Mouse (Mus musculus): Measurements from ENCODE around the gene Commd7.

The Commd7 gene

DNA sequence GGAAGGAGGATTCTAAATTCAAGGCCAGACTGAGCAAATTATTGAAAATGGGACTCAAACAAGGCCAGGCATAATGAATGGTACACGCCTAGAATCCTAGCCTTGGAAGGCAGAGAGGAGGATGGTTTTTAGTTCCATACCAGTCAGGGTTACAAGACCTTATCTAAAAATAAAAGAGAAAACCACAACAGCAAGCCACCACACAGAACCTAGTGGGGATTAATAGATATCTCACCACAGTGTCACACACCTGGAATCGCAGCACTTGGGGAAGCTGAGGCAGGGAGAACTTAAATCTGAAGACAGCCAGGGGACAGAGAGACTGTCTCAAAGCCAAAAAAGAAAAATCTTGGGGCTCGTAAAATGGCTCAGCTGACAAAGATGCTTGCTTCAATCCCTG is 1.6 kb downstream of the Commd7 start:
- no peak for DNase-seq (ENCODE audit: extremely low read depth, insufficient read length, low spot score)

DNA sequence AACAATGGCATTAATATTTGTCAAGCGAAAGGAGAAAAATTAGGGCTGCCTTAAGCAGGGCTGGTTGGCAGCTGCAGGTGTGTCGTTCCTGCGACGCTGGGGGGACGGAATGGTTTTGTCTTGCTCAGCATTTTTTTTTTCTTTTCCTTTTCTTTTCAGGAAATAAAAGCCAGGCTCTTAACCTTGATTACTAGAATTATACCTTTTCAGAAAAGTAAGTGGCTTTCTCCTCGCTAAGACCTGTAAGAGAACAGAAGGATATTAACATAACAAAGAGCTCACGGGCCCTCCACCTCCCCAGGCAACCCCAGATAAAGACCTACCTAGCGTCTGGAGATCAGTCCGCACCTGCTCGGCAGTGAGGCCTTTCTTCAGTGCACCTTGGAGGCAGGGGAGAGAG is 10.1 kb downstream of the Commd7 start:
- no peak for DNase-seq (ENCODE audit: extremely low read depth, insufficient read length, low spot score)

DNA sequence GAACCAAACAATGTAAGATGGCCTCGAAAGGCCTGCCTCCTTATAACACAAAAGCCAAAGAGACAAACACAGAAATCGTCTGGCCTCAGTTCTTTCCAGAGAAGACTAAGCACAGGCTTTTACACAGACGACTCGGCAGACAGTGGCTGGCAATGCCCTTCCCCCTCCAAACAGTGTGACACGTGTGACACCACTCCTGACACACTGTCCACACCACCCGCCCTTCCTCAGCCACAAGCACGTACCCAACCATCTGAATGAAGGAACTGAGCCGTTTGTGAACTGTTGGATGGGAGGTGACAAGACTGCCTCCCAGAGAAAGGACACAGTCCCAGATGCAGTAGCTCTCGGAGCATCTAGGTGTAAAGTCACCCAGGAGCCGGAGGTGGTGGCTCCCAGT is 13.7 kb downstream of the Commd7 start:
- DNase-seq (ENCODE audit: extremely low read depth, insufficient read length, low spot score): no peak

DNA sequence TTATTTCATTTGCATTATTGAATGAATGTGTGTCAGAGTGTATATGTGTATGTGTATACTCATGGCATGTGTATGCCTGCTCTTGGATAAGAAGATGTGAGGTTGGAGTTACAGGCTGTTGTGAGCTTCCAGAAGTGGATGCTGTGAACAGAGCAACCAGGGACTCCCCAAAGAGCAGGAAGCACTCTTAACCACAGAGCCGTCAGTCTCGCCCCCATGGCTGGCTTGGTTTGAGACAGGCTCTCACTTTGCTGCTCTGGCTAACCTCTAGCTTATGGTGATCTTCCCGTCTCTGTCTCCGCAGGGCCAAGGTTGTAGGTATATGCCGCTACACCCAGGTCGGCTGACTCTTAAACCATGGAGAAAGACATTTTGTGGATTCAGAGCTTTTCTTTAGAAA is 14.1 kb downstream of the Commd7 start:
- no peak for DNase-seq (ENCODE audit: extremely low read depth, insufficient read length, low spot score)

DNA sequence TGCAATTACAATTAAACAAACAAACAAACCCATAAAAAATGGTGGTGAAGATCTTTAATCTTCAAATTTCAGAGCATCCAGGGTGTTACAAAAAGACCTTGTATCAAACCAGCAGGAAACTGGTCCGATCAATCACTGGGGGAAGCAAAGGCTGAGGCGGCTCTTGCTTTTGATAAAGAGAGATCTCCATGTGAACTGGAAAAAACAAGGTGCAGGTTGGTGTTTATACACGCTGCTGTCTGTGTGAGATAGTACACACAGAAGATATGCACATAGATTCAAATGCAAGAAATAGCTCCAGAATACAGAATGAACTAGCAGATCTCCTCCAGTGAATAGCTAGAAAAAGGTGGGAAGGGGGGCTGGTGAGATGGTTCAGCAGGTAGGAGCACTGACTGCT is 15.7 kb downstream of the Commd7 start:
- DNase-seq (ENCODE audit: extremely low read depth, insufficient read length, low spot score): no peak

DNA sequence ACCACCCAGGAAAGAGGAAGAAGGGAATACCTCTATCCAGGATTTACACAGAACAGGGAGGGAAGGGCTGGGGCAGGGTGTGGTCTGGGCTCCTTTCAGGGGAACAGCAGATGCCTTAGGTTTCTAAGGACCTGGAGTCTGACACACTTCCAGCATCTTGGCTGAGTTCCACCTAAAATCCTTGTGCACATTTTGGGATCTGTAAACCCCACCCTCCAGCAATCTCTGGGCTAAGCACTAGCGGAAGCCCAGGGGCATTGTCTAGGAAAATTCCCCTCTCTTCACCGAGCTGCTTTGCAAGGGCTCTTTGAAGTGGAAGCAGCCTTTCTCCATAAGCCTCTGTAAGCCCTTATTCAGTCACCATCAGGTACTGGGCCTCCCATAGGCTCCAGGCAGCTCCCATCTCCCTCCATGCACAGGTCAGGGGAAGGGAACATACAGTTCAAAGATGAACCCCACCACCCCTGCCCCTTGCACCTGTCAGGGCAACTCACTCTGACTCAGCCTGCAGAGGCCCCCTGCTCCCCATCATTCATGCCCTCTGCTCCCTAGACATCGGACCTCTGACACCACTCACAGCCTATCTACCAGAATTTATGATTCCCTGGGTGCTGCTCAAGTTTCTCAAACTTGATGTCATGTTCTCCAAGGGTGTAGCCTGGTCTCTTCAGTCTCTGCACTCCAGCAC is 19.8 kb downstream of the Commd7 start:
- no peak for DNase-seq (ENCODE audit: extremely low read depth, insufficient read length, low spot score)

DNA sequence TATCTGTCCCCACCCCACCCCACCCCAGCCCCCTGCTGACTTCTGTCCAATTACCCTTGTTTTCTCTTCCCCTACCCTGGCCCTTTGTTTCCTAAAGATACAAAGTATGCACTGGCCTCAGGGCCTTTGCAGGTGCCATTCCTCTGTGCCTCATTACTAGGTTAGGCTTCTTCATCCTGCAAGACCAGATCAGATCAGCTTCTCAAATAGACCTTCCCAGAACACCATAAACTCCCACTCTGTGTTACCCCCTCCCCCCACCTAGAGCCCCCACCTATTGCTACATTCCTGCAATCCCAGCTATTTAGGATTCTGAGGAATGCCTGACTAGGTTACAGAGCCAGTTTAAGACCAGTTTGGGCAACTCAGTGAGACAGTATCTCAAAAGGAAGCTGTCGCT is 20.8 kb downstream of the Commd7 start:
- no peak for DNase-seq (ENCODE audit: extremely low read depth, insufficient read length, low spot score)

DNA sequence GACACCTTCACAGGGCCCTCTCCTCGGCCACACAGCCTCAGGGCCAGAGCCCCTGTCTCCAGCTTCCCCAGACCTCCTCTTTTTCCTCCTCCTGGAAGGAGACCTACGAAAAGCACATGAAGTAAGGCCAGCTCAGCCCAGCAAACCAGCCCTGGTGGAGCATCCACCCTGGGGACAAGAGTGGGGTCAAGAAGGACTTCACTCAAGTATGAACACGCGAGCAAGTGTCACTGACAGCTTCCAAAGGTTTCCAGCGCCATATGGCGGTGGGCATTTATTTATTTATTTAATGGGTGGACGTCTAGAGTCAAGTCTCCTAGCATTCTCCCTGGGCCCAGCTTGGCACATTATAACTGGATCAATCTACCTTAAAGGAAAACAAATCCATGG is 21.3 kb downstream of the Commd7 start:
- no peak for DNase-seq (ENCODE audit: extremely low read depth, insufficient read length, low spot score)

DNA sequence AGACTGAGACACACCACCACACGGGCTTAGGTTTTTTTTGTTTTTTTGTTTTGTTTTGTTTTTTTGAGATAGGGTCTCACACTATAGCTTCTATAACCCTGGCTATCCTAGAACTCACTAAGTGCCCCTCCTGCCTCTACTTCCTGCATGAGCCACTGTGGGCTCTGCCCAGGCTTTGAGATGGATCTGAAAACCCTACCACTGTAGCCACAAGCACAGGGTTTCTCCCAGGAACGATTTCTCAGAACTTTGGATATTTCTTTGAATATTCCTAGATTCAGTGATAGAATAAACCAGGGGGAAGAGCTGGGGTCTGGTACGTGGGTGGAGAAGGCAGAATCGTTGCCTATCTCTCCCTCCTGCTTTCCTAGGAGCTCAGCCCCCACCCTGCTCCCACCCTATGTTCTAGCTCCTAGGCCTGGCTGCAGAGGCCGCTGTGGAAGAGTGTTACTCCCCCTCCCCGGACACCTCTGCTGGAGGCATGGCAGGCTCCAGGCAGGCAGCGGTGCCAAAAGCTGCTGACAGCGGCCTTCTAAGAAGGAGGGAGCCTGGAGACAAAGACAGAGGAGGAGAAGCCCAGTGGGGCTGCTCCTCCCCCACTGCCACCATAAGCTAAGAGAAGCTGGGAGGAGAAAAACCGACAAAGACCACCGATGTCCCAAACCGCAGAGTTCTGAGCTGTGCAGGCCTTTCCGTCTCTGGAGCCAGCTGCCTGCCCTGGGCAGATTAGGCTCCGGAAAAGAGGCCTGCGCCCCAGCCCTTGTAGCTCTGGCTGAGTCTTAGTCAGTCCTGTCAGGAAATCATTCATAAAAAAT is 21.9 kb downstream of the Commd7 start:
- no peak for DNase-seq (ENCODE audit: extremely low read depth, insufficient read length, low spot score)

DNA sequence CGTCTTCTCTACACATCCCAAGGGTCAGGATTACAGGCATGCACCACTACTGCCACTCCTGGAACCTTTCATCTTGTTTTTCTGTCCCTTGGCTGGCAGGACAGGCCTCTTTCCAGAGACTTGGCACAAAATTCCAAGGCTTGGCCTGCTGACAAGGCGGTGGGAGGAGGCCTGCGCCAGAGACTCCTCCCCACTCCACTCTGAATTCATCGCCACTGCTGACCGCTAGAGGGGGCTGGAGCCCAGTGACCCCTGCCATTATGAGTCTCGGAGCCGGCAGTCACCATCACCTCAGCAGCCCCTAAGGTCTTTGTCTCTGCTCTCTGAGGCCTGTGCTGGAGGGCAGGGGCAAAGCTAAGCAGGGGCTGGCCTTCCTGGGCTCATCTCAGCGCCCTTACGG is 23.0 kb downstream of the Commd7 start:
- DNase-seq (ENCODE audit: extremely low read depth, insufficient read length, low spot score): peak; percentile 77

DNA sequence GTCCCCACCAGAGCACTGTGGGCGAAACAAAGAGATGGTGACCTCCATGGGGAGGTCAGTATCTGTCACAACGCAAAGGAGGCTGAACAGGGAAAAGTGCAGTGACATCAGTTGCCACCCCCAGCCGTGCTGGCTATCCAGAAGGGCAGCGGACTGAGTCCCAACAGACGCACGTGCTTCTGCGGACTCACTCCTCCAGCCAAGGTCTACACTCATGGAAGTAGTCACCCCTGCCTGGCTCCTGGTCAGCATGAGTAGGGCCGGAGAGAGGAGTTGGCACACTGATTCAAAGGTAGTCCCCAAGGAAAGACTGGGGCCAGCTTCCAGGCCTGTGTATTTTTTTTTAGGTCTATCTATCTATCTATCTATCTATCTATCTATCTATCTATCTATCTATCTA is 23.5 kb downstream of the Commd7 start:
- DNase-seq (ENCODE audit: extremely low read depth, insufficient read length, low spot score): no peak

DNA sequence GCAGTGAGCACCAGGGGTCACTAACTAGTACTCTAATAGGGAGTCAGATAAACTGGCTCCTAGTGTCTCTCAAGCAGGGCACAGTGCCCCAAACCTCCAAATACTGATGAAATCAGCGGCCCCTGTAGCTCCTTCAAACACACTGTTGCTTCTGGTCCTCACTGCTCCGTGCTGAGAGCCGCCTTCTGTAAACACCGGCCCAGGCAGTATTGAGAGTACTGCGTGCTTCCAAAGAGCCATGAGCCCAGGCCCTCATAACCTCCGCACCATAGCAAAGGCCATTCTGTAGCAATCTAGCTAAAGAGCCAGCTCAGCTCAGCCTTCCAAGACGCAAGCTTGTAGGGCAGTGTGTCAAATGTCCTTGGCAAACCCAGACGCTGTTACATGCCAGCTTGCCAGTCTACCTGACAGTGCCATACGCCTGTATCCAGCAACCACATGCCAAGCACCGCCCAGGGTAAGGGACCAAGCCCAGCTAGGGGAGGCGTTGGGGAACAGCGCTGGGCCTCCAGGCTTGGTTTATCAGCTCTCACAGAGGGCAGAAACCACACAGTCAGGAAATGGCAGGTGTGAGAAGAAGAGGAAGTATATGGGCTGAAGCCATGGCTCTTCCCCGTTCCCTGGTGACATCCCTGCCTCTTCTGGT is 24.6 kb downstream of the Commd7 start:
- DNase-seq (ENCODE audit: extremely low read depth, insufficient read length, low spot score): no peak

DNA sequence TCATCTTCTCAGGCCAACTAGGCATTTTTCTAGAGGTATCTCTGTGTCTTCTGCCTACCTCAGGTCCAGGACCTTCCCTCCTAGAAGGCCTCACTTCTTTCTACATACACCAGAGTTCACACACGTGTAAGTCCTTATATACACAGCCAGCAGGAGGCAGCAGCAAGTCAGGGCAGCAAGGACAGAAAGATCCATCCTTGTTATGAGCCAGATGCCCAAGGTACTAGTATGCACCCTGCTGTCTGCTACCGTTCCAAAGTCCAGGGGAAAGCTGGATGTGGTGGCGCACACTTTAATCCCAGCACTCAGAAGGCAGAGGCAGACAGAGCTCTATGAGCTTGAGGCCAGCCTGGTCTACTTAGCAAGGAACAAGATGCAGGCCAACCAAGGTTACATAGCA is 26.2 kb downstream of the Commd7 start:
- no peak for DNase-seq (ENCODE audit: extremely low read depth, insufficient read length, low spot score)

DNA sequence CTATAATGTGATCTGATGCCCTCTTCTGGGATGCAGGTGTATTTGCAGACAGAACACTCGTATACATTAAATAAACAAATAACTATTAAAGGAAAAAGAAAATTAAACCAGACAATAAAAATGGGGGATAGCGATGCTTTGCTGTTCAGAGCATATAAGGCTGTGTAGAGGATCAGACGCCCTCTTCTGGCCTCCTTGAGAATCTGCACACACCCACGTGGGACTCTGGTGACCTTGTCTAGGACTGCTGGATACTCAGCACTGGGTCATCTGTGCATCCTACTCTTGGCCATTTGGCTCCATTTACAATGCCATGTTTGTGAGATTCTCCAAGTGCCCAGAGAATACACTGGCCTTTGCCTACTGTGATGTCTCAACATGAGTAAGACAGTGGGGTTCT is 28.9 kb downstream of the Commd7 start:
- no peak for DNase-seq (ENCODE audit: extremely low read depth, insufficient read length, low spot score)

DNA sequence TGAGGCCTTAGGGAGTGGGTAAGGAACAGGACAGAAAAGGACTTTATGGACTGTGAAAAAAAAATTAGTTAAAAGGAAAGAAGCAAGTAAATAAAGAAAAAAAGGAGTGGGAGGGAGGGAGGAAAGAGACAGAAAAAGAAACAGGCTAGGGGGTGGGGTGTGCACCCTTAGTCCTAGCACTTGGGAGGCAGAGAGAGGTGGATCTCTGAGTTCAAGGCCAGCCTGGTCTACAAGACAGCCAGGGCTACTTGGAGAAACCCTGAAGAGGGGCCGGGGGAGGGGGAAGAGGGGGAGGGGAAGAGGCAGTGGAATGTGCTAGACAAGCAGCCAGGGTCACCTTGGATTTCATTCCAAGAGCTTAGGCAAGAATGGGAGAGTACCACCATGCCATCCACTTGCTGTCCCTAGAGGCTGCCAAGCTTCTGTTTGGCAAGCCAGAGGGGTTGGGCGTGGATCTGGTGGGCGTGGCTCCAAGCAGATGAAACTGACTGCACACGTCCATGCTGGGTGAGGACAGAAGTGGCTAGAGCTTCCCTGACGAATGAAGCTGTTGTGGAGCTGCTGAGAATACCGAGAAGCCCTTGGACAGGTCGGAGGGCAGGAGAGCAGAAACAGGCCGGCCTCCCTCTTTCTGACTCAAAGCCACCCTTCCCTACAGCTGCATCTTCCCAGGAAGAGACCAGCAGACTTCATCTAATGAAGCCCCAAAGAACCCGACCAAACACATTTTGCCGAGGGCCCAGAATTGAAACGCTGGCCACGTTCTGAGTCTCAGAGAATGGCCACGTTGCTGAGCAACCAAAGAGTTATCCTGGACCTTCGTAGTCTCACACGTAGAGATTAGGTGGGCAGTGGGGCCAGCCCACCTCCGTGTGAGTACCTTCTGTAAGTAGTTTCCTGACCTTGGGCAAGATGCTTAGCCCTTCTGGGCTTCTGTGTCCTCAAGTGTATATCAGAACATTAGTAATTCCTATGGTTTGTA is 31.6 kb downstream of the Commd7 start:
- DNase-seq (ENCODE audit: extremely low read depth, insufficient read length, low spot score): peak; percentile 55

DNA sequence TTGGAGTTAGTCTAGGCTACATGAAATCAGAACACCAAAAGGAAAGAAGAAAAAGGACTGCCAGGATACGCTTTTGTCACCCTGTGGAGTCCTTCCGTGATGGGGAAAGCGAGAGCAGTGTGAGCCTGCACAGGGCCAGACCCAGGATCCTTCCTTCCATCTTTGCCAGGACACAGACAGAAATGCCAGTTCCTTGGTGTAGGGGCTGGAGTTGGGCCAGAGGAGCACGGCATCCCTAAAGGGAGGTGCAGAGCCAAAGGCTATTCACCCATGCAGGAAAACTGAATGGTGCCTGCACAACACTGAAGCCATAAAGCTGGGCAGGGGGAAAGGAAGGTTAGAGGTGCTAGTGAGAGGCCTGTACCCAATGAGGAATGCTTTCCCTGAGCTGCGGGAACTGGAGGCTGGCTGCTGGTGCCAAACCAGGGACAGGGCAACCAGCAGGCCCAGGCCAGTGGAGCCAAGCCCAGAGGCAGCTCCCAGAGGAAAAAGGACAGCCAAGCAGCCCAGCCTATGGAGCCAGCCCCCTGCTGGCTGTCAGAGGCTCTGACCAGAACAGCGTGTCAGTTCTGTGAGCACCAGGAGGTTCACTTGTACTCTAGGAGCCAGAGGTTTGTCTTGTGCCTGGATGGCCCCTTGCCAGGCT is 32.4 kb downstream of the Commd7 start:
- peak; percentile 70 for DNase-seq (ENCODE audit: extremely low read depth, insufficient read length, low spot score)

DNA sequence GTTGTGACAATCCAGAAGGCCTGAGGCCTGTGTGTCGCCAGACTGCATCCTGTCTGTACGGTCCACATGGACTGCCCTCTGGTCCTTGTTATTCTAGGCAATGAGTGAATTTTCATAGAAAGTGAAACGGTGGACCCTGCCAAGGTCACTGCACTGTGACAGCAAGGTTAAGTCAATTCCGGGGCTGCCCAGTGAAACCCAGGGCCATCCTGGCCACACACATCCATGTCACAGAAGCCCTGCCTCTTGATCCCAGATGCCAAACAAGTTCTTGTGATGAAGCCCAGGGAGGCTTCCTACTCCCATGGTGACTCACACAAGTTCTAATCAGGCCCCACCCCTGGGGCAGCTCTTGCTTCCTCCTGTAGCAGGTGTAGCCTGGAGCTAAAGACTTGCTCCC is 35.0 kb downstream of the Commd7 start:
- peak; percentile 50 for DNase-seq (ENCODE audit: extremely low read depth, insufficient read length, low spot score)

DNA sequence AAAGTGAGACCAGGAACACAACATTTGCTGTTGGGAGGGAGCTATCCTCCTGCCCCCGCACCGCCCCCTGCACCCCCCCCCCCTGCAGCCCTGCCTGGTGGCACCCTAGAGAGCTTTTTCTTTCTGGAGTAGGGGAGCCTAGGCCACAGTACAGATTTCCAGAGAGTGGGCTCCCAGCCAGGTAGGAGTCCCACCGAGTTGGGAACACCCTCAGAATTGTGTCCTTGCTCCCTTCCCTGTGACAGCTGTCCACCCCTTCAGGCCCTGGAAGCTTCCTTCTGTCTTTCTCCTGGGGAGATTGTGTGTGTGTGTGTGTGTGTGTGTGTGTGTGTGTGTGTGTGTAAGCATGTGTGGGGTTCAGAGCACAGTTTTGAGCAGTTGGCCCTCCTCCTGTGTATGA is 35.6 kb downstream of the Commd7 start:
- DNase-seq (ENCODE audit: extremely low read depth, insufficient read length, low spot score): no peak

DNA sequence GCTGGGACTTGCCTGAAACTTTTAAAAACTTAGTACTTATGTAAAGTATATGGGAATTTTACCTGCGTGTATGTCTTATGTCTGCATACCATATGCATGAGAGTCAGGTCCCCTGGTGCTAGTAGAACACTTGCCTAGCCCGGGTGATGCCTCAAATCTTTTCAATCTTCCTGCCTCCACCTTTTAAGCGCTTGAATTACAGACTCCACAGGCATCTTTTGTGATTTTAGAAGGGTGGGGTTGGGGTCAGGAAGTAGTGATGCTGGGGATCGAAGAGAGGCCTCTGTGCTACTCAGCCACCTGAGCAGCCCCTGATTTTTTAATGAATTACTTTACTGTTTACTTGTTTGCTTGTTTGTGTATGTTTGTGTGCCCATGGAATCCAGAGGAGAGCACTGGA is 37.6 kb downstream of the Commd7 start:
- DNase-seq (ENCODE audit: extremely low read depth, insufficient read length, low spot score): no peak

DNA sequence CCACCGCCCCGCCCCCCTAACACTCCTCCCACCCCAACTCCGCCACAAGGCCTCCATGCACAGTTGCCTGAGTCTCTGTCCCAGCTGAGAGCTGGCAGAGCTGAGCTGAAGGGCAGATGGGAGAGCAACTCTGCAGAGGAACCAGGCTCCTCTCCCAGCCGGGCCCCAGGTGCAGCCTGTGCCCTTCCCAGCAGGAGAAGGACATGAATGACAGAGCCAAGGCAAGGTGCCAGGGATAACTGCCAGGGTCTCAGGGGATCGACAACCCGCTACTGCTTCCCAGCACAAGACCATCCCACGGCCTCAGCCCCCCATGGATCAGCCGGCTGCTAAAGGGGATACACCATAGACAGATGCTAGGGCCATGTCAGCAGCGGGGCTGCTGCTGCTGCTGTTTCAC is 39.4 kb downstream of the Commd7 start:
- no peak for DNase-seq (ENCODE audit: extremely low read depth, insufficient read length, low spot score)

Data from 3134 (cell line).